Mouse (Mus musculus) forebrain, embryonic 13.5 days (tissue): Measurements from ENCODE around the gene Mob4. TPM values are rescaled to one million over a fixed set of nuclear protein-coding genes. Genes with fewer than 3 reads are reported as not detected.
A peak's percentile ranks its signal among the peaks of the same experiment; 100 is the strongest.

Experiments
- ATAC-seq: fragments of 200-750 bp; cut with Nextera tagmentation; 2 replicates; pipeline ENCODE4 v1.8.0; 2017
- H3K27ac ChIP-seq: fragments of 300-500 bp; sonication (generic); 2 replicates; pipeline ENCODE4 v1.5.1; 2015; ENCODE audit warnings: inconsistent platforms, mild to moderate bottlenecking, moderate library complexity
- H3K27me3 ChIP-seq: fragments of 300-500 bp; sonication (generic); 2 replicates; pipeline ENCODE4 v1.6.1; 2015; ENCODE audit warnings: mild to moderate bottlenecking, inconsistent platforms
- H3K36me3 ChIP-seq: fragments of 300-500 bp; sonication (generic); 2 replicates; pipeline ENCODE4 v1.6.1; 2015; ENCODE audit warnings: mild to moderate bottlenecking, inconsistent platforms; ENCODE audit not compliant: poor library complexity, severe bottlenecking
- H3K4me1 ChIP-seq: fragments of 300-500 bp; sonication (generic); 2 replicates; pipeline ENCODE4 v1.6.1; 2015; ENCODE audit warnings: inconsistent platforms
- H3K4me2 ChIP-seq: fragments of 300-500 bp; sonication (generic); 2 replicates; pipeline ENCODE4 v1.6.1; 2015; ENCODE audit warnings: inconsistent platforms, mild to moderate bottlenecking, moderate library complexity
- H3K4me3 ChIP-seq: fragments of 300-500 bp; sonication (generic); 2 replicates; pipeline ENCODE4 v1.5.1; 2015; ENCODE audit warnings: mild to moderate bottlenecking, inconsistent platforms
- H3K9ac ChIP-seq: fragments of 300-500 bp; sonication (generic); 2 replicates; pipeline ENCODE4 v1.6.1; 2015; ENCODE audit warnings: mild to moderate bottlenecking, inconsistent platforms
- H3K9me3 ChIP-seq: fragments of 300-500 bp; sonication (generic); replicated peaks from 2 replicates; pipeline ENCODE4 v1.6.1; 2016; ENCODE audit warnings: inconsistent platforms
- WGBS: fragments of 180-500 bp; shearing (Covaris S2); methylation state at CpG from one replicate; pipeline ENCODE4 v1.1.7; 2015; 5-methylcytosine and 5-hydroxymethylcytosine counted together
- polyA plus RNA-seq: library from polyadenylated mRNA; unstranded; fragments of >200 nt; fragmentation: Nextera tagmentation; extraction: Ambion mirVana; gene quantifications from 2 replicates; pipeline ENCODE4 v1.2.1, GENCODE M21; 2015

Mob4 gene
- polyA plus RNA-seq, 1 experiment from 2014 or later = 191 TPM

GRCm38 (mm10) chr1:55193316-55193715 is 62.3 kb downstream of the Mob4 start:
- Histone ChIP-seq H3K4me3 (no peak overlapping the region), H3K4me1 (peaks cover 26% of the 10 kb centered on the region), H3K9ac (no peak overlapping the region), H3K27ac (no peak overlapping the region), H3K27me3 (peaks cover 10% of the 10 kb centered on the region), H3K36me3 (no peaks in the 10 kb centered on the region), H3K4me2 (no peak overlapping the region), H3K9me3 (no peaks in the 10 kb centered on the region)
- 28% methylated on average over 2 of the region's 2 CpGs for WGBS
- peak; percentile 77 for ATAC-seq

- Histone ChIP-seq H3K4me2 (peak overlapping the region; percentile 6; the same call in 1 of the 2 replicates), H3K27ac (no peak overlapping the region), H3K27me3 (peaks cover 10% of the 10 kb centered on the region), H3K4me3 (no peak overlapping the region), H3K36me3 (no peaks in the 10 kb centered on the region), H3K4me1 (peaks cover 30% of the 10 kb centered on the region), H3K9ac (no peak overlapping the region; the same call in 1 of the 2 replicates), H3K9me3 (no peaks in the 10 kb centered on the region)
- 21% methylated on average over 19 of the region's 19 CpGs for WGBS
- ATAC-seq = no peak
Observed at GRCm38 (mm10) chr1:55194064-55194915, 63.3 kb downstream of the Mob4 start.

- no peak overlapping the region for H3K27ac ChIP-seq
- H3K9me3 ChIP-seq = no peaks in the 10 kb centered on the region
- H3K4me2 ChIP-seq = no peak overlapping the region
- WGBS = 53% methylated on average over 4 of the region's 4 CpGs
- peaks cover 30% of the 10 kb centered on the region for H3K4me1 ChIP-seq
- no peaks in the 10 kb centered on the region for H3K36me3 ChIP-seq
- H3K4me3 ChIP-seq = no peak overlapping the region
- peaks cover 10% of the 10 kb centered on the region for H3K27me3 ChIP-seq
- ATAC-seq = no peak
- no peak overlapping the region for H3K9ac ChIP-seq
Observed at GRCm38 (mm10) chr1:55195021-55195420, 64.0 kb downstream of the Mob4 start.

DNA sequence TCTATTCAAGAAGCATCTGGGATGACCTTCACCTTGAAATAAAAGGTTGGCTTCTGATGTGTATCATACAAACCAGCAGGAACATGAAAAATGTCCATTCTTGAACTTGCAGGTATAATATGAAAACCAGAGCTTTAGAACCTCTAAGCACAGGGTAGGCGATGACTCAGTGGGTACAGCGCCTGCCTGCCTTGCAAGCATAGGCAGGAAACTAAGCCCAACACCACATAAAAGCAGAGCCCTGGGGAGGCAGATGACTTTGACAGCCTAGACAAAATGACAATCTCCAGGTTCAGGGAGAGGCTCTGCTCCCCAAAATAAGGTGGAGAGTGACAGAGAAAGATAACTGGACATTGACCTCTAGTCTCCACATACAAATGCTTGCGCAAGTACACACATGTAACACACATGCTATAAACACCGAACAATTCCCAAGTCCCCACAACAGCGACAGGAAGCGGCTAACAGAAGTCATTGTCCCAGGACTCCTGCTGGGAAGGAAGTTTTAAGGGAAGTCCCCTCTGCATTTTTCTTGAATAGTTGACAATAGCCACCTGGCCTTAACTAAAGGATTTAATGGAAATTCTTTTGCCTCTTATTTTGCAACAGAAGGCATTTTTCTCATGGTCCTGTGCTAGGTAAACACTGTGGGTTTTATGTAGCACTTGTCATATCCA is 65.4 kb downstream of the Mob4 start:
- WGBS = 54% methylated on average over 6 of the region's 6 CpGs
- no peak overlapping the region for H3K27ac ChIP-seq
- no peaks in the 10 kb centered on the region for H3K36me3 ChIP-seq
- H3K4me3 ChIP-seq = no peak overlapping the region
- no peaks in the 10 kb centered on the region for H3K9me3 ChIP-seq
- peaks cover 10% of the 10 kb centered on the region for H3K27me3 ChIP-seq
- H3K4me1 ChIP-seq = peaks cover 30% of the 10 kb centered on the region
- no peak overlapping the region for H3K9ac ChIP-seq
- H3K4me2 ChIP-seq = no peak overlapping the region
- no peak for ATAC-seq

- H3K4me3 ChIP-seq = no peak overlapping the region
- 11% methylated on average over 3 of the region's 3 CpGs for WGBS
- no peak overlapping the region for H3K27ac ChIP-seq
- H3K9ac ChIP-seq = no peak overlapping the region
- H3K27me3 ChIP-seq = peaks cover 10% of the 10 kb centered on the region
- no peak overlapping the region for H3K4me2 ChIP-seq
- H3K9me3 ChIP-seq = no peaks in the 10 kb centered on the region
- H3K4me1 ChIP-seq = peaks cover 25% of the 10 kb centered on the region
- ATAC-seq = no peak; the same call in 1 of the 2 replicates
- H3K36me3 ChIP-seq = no peaks in the 10 kb centered on the region
Observed at GRCm38 (mm10) chr1:55198719-55199118, 67.7 kb downstream of the Mob4 start.

GRCm38 (mm10) chr1:55201850-55202752 is 71.1 kb downstream of the Mob4 start:
- no peak overlapping the region for H3K4me3 ChIP-seq
- peak; percentile 33; the same call in 1 of the 2 replicates for ATAC-seq
- H3K4me1 ChIP-seq = peaks cover 18% of the 10 kb centered on the region
- H3K9ac ChIP-seq = no peak overlapping the region
- no peaks in the 10 kb centered on the region for H3K36me3 ChIP-seq
- 63% methylated on average over 18 of the region's 18 CpGs for WGBS
- H3K27ac ChIP-seq = 0 out of 2 replicates have a peak overlapping the region, but pooled peaks have one; percentile 6
- H3K4me2 ChIP-seq = no peak overlapping the region
- no peaks in the 10 kb centered on the region for H3K27me3 ChIP-seq
- H3K9me3 ChIP-seq = no peaks in the 10 kb centered on the region

Other genes starting within 250 kb of the Mob4 start
- gene Ankrd44, start 204.8 kb upstream of the Mob4 start, polyA plus RNA-seq = 15.7 and 16.6 TPM in 2 replicates
- 407 and 413 TPM in 2 replicates for gene Sf3b1, start 103.8 kb upstream of the Mob4 start, polyA plus RNA-seq
- 35.0 and 36.6 TPM in 2 replicates for gene Coq10b, start 78.5 kb upstream of the Mob4 start, polyA plus RNA-seq
- gene Hspe1, start 43.1 kb upstream of the Mob4 start, polyA plus RNA-seq = 360 and 397 TPM in 2 replicates
- 333 and 363 TPM in 2 replicates for gene Hspd1, start 43.0 kb upstream of the Mob4 start, polyA plus RNA-seq
- gene Rftn2, start 95.6 kb downstream of the Mob4 start, polyA plus RNA-seq = 10.7 and 11.1 TPM in 2 replicates
- gene Mars2, start 105.9 kb downstream of the Mob4 start, polyA plus RNA-seq = 3.4 and 3.8 TPM in 2 replicates
- 0.19 and 0.33 TPM in 2 replicates for gene Boll, start 232.2 kb downstream of the Mob4 start, polyA plus RNA-seq